Mouse (Mus musculus) liver, postnatal 0 days (tissue): ENCODE measurements around the gene Slc3a2. TPM values are rescaled to one million over a fixed set of nuclear protein-coding genes. Genes with fewer than 3 reads are reported as not detected.

Source experiments
- ATAC-seq: fragments of 200-750 bp; cut with Nextera tagmentation; 2 replicates; pipeline ENCODE4 v1.8.0; 2017; ENCODE audit warnings: mild to moderate bottlenecking, moderate library complexity
- DNase-seq: peaks from one replicate; pipeline ENCODE4 v3.0.0-alpha.2; 2016
- H3K27ac ChIP-seq: fragments of 300-500 bp; sonication (generic); 2 replicates; pipeline ENCODE4 v1.5.1; 2014; ENCODE audit warnings: antibody characterized with exemption, moderate library complexity, mild to moderate bottlenecking, low read depth
- H3K27me3 ChIP-seq: fragments of 300-500 bp; sonication (generic); 2 replicates; pipeline ENCODE4 v1.6.1; 2014; ENCODE audit warnings: low read length, control low read depth, mixed read lengths; ENCODE audit not compliant: insufficient read depth
- H3K36me3 ChIP-seq: fragments of 300-500 bp; sonication (generic); replicated peaks from 2 replicates; pipeline ENCODE4 v1.6.1; 2014; ENCODE audit warnings: mild to moderate bottlenecking, control low read depth, low read length, moderate library complexity, mixed read lengths; ENCODE audit not compliant: insufficient read depth
- H3K4me1 ChIP-seq: fragments of 300-500 bp; sonication (generic); 2 replicates; pipeline ENCODE4 v1.6.1; 2014; ENCODE audit warnings: antibody characterized with exemption, mild to moderate bottlenecking, control low read depth; ENCODE audit not compliant: insufficient read depth
- H3K4me2 ChIP-seq: fragments of 300-500 bp; sonication (generic); 2 replicates; pipeline ENCODE4 v1.6.1; 2014; ENCODE audit warnings: low read depth, mild to moderate bottlenecking, low read length, moderate library complexity, mixed read lengths
- H3K4me3 ChIP-seq: fragments of 300-500 bp; sonication (generic); 2 replicates; pipeline ENCODE4 v1.5.1; 2014; ENCODE audit warnings: low read depth, low read length
- H3K9ac ChIP-seq: fragments of 300-500 bp; sonication (generic); replicated peaks from 2 replicates; pipeline ENCODE4 v1.6.1; 2014; ENCODE audit warnings: mild to moderate bottlenecking, moderate library complexity
- H3K9me3 ChIP-seq: fragments of 300-500 bp; sonication (generic); 2 replicates; pipeline ENCODE4 v1.6.1; 2016; ENCODE audit warnings: mild to moderate bottlenecking, control low read depth, low read length, mixed read lengths
- CTCF ChIP-seq: sonication (generic); IDR thresholded peaks from 2 replicates; pipeline ENCODE4 v1.5.1; 2016; ENCODE audit warnings: antibody characterized with exemption, low read depth
- EP300 ChIP-seq: IDR thresholded peaks from 2 replicates; pipeline ENCODE4 v1.6.1; 2016; ENCODE audit warnings: antibody characterized with exemption, low read depth, mild to moderate bottlenecking
- WGBS: fragments of 180-500 bp; shearing (Covaris S2); extraction: QIAGEN DNeasy Blood & Tissue Kit; methylation state at CpG from one replicate; pipeline ENCODE4 v1.1.7; 2014; ENCODE audit not compliant: insufficient replicate concordance; 5-methylcytosine and 5-hydroxymethylcytosine counted together
- polyA plus RNA-seq: library from polyadenylated mRNA; unstranded; fragments of >200 nt; fragmentation: Nextera tagmentation; extraction: Ambion mirVana; gene quantifications from 2 replicates; pipeline ENCODE4 v1.2.1, GENCODE M21; 2015

Gene Slc3a2
- polyA plus RNA-seq, 1 experiment from 2014 or later, result 68.0 TPM

DNA sequence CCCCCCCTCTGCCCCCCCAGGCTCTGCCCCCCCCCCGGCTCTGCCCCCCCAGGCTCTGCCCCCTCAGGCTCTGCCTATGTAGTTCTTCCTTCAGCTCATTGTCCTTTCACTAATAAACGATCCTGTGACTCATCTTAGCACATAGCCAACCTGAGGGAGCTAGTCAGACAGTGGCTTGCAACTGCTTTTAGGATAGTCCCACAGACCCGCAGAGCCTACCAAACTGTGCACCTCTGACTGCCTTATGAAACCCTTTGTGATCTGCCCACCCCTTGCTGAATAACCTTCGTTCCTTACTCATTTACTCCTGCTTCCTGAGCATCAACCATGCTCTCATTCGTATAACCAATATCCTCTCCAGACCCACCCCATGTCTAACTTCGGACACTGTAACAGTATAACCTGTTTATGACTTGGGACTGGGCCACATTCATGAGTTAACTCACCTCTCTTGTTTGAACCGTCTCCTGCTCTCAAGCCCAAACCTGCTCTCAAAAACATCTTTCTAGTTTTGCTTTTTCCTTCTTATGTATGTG is 17.0 kb downstream of the Slc3a2 start:
- WGBS, result 76% methylated on average over 7 of the region's 7 CpGs

DNA sequence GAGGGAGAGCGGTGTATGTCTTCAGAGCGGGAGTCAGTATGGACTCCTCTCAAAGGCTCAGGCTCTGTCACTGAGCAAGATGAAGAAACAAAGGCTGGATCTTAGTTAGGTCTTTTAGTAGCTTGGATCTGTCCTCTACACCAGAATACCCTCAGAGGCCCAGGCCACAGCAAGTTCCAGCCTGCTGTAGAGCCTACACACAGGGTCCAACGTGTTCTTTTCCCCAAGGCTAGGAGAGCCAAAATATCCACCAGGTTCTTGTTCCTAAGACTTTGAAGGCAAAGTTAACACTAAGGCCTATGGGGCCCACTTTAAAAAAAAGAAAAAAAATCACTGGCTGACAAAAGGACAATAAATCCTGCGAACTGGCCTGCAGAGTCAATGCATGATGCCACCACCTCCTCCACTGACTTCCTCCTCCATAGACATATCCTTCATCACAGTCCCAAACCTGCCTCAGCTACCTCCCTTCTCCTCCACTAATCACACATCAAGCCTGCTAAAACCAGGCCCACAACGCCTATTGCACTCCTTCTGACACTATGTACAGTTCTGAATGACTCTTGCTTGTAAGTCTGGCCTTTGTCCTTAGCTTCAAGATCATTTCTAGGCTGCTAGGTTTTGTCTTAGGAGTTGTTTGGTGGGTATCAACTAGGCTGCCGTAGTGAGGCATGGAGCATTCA is 18.0 kb downstream of the Slc3a2 start:
- H3K27ac ChIP-seq, result no peak overlapping the region; the same call in 1 of the 2 replicates
- H3K4me1 ChIP-seq, result peaks cover 5% of the 10 kb centered on the region; the same call in 1 of the 2 replicates
- no peak overlapping the region for H3K9ac ChIP-seq
- no peak for ATAC-seq
- peaks cover 36% of the 10 kb centered on the region for H3K36me3 ChIP-seq
- no peaks in the 10 kb centered on the region for H3K9me3 ChIP-seq
- WGBS, result 82% methylated on average over 6 of the region's 6 CpGs
- no peak overlapping the region for H3K4me3 ChIP-seq
- no peak overlapping the region for H3K4me2 ChIP-seq
- TF ChIP-seq CTCF (no peak), EP300 (no peak)
- DNase-seq, result no peak
- no peaks in the 10 kb centered on the region for H3K27me3 ChIP-seq

More for the DNA sequence above, 17.0 kb downstream of the Slc3a2 start:
- H3K36me3 ChIP-seq, result peaks cover 46% of the 10 kb centered on the region
- no peak overlapping the region for H3K4me3 ChIP-seq
- ATAC-seq (no peak), DNase-seq (no peak)
- TF ChIP-seq EP300 (no peak), CTCF (no peak)
- peaks cover 9% of the 10 kb centered on the region; the same call in 1 of the 2 replicates for H3K4me1 ChIP-seq
- H3K27me3 ChIP-seq, result no peaks in the 10 kb centered on the region
- H3K27ac ChIP-seq, result no peak overlapping the region
- no peak overlapping the region for H3K9ac ChIP-seq
- H3K4me2 ChIP-seq, result no peak overlapping the region
- no peaks in the 10 kb centered on the region for H3K9me3 ChIP-seq

DNA sequence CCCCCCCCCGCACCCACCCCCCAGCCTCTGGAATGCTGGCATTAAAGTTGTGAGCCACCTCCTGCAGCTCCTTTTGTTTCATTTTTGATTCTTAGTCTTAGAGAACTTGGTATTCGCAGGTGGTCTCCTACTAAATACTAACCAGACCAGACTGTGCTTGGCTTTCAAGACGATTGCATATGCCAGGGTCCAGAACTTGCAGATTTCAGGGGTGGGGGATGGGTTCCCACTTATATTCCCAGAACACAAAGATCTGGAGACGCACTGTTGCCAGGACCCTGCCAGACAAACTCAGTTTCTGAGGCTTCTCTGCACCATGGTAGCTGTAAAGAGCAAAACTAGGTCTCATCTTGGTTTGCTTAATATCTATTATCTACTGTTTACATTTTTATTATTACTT is 19.6 kb downstream of the Slc3a2 start:
- Histone ChIP-seq H3K4me3 (no peak overlapping the region), H3K4me2 (no peak overlapping the region), H3K9ac (no peak overlapping the region), H3K9me3 (no peaks in the 10 kb centered on the region), H3K27me3 (no peaks in the 10 kb centered on the region), H3K36me3 (peaks cover 20% of the 10 kb centered on the region), H3K4me1 (0 out of 2 replicates have a peak, but pooled peaks cover 4% of the 10 kb centered on the region), H3K27ac (no peak overlapping the region)
- no peak for TF ChIP-seq EP300
- TF ChIP-seq CTCF, result no peak
- 76% methylated on average over 3 of the region's 4 CpGs for WGBS
- ATAC-seq (no peak), DNase-seq (no peak)

DNA sequence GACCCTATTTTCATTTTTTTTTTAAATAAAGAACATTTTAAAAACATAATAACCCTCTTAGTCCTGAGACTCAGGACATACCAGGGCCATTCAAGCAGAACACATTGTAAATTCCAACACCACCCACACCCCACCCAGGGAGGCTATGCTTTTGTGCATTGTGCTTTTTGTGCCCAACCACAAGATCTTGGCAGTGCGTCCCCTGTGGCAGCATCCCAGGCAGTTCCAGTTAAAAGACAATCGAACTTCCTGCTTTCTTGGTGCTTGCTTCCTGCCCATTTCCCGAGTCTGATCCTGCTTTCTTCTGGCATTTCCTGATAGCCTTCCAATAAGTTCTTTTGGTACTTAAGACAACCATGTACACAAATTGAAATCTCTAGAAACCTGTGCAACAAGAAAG is 20.7 kb downstream of the Slc3a2 start:
- no peak for ATAC-seq
- H3K4me1 ChIP-seq, result 0 out of 2 replicates have a peak, but pooled peaks cover 2% of the 10 kb centered on the region
- TF ChIP-seq CTCF (0 out of 2 replicates have a peak, but pooled peaks have one; percentile 10), EP300 (peak; percentile 47; the same call in 1 of the 2 replicates)
- no peak for DNase-seq
- H3K36me3 ChIP-seq, result peaks cover 9% of the 10 kb centered on the region
- H3K4me3 ChIP-seq, result no peak overlapping the region
- no peaks in the 10 kb centered on the region for H3K27me3 ChIP-seq
- no peak overlapping the region for H3K4me2 ChIP-seq
- H3K27ac ChIP-seq, result no peak overlapping the region
- 36% methylated on average over 3 of the region's 3 CpGs for WGBS
- no peaks in the 10 kb centered on the region for H3K9me3 ChIP-seq
- no peak overlapping the region for H3K9ac ChIP-seq

DNA sequence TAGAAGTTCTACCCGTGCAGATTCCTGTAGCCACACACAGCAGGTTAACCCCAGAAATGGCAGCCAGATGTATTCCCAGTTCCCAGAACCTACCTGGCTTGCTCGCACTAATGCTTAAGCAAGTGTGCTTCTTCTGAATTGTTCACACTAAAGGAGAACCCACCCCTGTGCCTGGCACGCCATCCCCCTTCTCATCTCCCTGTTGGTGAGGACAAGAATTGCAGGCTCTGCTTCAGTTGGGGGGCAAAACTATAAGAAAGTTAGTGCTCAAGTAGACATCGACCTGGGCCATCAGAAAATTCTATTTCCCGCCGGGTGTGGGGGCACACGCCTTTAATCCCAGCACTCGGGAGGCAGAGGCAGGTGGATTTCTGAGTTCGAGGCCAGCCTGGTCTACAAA is 23.5 kb downstream of the Slc3a2 start:
- DNase-seq (no peak), ATAC-seq (no peak)
- Histone ChIP-seq H3K4me3 (no peak overlapping the region), H3K9ac (no peak overlapping the region), H3K9me3 (no peaks in the 10 kb centered on the region), H3K36me3 (no peaks in the 10 kb centered on the region), H3K27me3 (no peaks in the 10 kb centered on the region), H3K27ac (no peak overlapping the region), H3K4me1 (peaks cover 5% of the 10 kb centered on the region), H3K4me2 (no peak overlapping the region)
- 77% methylated on average over 8 of the region's 9 CpGs for WGBS
- TF ChIP-seq CTCF (0 out of 2 replicates have a peak, but pooled peaks have one; percentile 23), EP300 (no peak)

DNA sequence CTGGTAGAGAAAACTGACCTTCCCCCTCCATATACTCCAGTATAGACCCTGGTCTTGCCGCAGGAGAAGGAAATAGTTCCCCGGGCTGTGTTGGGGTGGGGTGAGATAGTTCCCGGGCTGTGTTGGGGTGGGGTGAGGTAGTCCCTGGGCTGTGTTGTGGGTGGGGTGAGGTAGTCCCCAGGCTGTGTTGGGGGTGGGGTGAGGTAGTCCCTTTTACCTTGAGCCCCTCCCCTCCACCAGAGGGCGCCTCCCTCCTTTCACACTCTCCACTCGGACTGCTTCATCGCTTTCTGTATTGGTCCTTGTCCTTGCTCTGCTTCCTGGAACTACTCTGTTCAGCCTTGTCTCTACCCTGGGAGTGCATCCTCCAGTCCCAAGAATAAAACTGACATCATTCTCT is 27.8 kb downstream of the Slc3a2 start:
- TF ChIP-seq EP300, result no peak
- TF ChIP-seq CTCF, result peak; percentile 69
- H3K36me3 ChIP-seq, result no peaks in the 10 kb centered on the region
- H3K27me3 ChIP-seq, result no peaks in the 10 kb centered on the region
- H3K4me1 ChIP-seq, result peaks cover 5% of the 10 kb centered on the region
- H3K9me3 ChIP-seq, result no peaks in the 10 kb centered on the region
- H3K4me2 ChIP-seq, result peak overlapping the region; percentile 14; the same call in 1 of the 2 replicates
- no peak overlapping the region for H3K27ac ChIP-seq
- 27% methylated on average over 6 of the region's 6 CpGs for WGBS
- no peak overlapping the region for H3K4me3 ChIP-seq
- H3K9ac ChIP-seq, result no peak overlapping the region
- ATAC-seq (peak; percentile 66), DNase-seq (peak; percentile 71)
